24 mouse cellular contexts compared by ENCODE assay signal in genomic region chr15:83829226-83829625, GRCm38 (mm10). TPM values are rescaled to one million over a fixed set of nuclear protein-coding genes. Genes with fewer than 3 reads are reported as not detected.
DNase-seq lines count a peak whose midpoint lies in the region; ATAC-seq lines count a peak whose summit lies in the region.
"Had no signal": no experiment of that assay in that cellular context is flagged by ENCODE, and none has a peak within 500 bp of the region (broad histone marks: within the 10 kb centered on the region; RNA-seq: fewer than 3 reads in every experiment).

No protein-coding gene starts in this region.

- no peak overlapping the region for H3K4me3 ChIP-seq in hindbrain, embryonic 15.5 days
- no peak overlapping the region for H3K4me3 ChIP-seq in hindbrain, embryonic 14.5 days (replicated peaks; ENCODE audit: low read length)
- H3K4me3 ChIP-seq in neural tube, embryonic 13.5 days, result no peak overlapping the region
- H3K4me3 ChIP-seq in forebrain, embryonic 14.5 days (ENCODE audit: low read depth, low read length), result no peak overlapping the region
- H3K4me3 ChIP-seq in neural tube, embryonic 15.5 days (replicated peaks), result no peak overlapping the region
- H3K4me3 ChIP-seq: heart, embryonic 12.5 days; megakaryocyte, embryonic 14.5 days; midbrain, embryonic 13.5 days had no signal

- H3K4me2 ChIP-seq in hindbrain, embryonic 15.5 days, result no peak overlapping the region
- H3K4me2 ChIP-seq in hindbrain, embryonic 14.5 days (replicated peaks), result no peak overlapping the region
- no peak overlapping the region for H3K4me2 ChIP-seq in neural tube, embryonic 13.5 days
- H3K4me2 ChIP-seq in forebrain, embryonic 14.5 days (ENCODE audit: low read length), result no peak overlapping the region
- no peak overlapping the region for H3K4me2 ChIP-seq in neural tube, embryonic 15.5 days
- H3K4me2 ChIP-seq: heart, embryonic 12.5 days; lung, embryonic 14.5 days; midbrain, embryonic 13.5 days had no signal

- no peak overlapping the region for H3K9ac ChIP-seq in hindbrain, embryonic 15.5 days
- no peak overlapping the region for H3K9ac ChIP-seq in hindbrain, embryonic 14.5 days
- 0 out of 2 replicates have a peak overlapping the region, but pooled peaks have one; percentile 17 for H3K9ac ChIP-seq in neural tube, embryonic 13.5 days
- 0 out of 2 replicates have a peak overlapping the region, but pooled peaks have one; percentile 13 for H3K9ac ChIP-seq in forebrain, embryonic 14.5 days (ENCODE audit: low read length)
- no peak overlapping the region for H3K9ac ChIP-seq in neural tube, embryonic 15.5 days (replicated peaks)
- H3K9ac ChIP-seq: heart, embryonic 12.5 days; liver, embryonic 14.5 days; lung, embryonic 14.5 days; midbrain, embryonic 13.5 days had no signal

- H3K4me1 ChIP-seq in hindbrain, embryonic 15.5 days (replicated peaks), result peaks cover 11% of the 10 kb centered on the region; the same call in 1 of the 2 replicates
- H3K4me1 ChIP-seq in hindbrain, embryonic 14.5 days (replicated peaks; ENCODE audit: control insufficient read depth, insufficient read depth, low read length), result no peaks in the 10 kb centered on the region
- peaks cover 12% of the 10 kb centered on the region for H3K4me1 ChIP-seq in neural tube, embryonic 13.5 days (replicated peaks)
- H3K4me1 ChIP-seq in forebrain, embryonic 14.5 days (ENCODE audit: control insufficient read depth, insufficient read depth, low read length), result no peaks in the 10 kb centered on the region
- H3K4me1 ChIP-seq in neural tube, embryonic 15.5 days, result peaks cover 15% of the 10 kb centered on the region
- H3K4me1 ChIP-seq: heart, embryonic 12.5 days; megakaryocyte, embryonic 14.5 days had no signal

- ATAC-seq in hindbrain, embryonic 15.5 days (ENCODE audit: low FRiP score, low read depth), result no peak
- ATAC-seq in hindbrain, embryonic 14.5 days (ENCODE audit: low FRiP score), result no peak
- peak; percentile 32; the same call in 1 of the 2 replicates for ATAC-seq in neural tube, embryonic 13.5 days (ENCODE audit: low read depth)
- peak; percentile 63; the same call in 1 of the 2 replicates for ATAC-seq in forebrain, embryonic 14.5 days
- ATAC-seq in neural tube, embryonic 15.5 days (ENCODE audit: low FRiP score), result peak; percentile 55
- ATAC-seq: intestine, postnatal 0 days; midbrain, embryonic 13.5 days had no signal

- 71% methylated on average over 13 of the region's 13 CpGs for WGBS in hindbrain, embryonic 15.5 days
- WGBS in hindbrain, embryonic 14.5 days, result 76% methylated on average over 13 of the region's 13 CpGs
- WGBS in neural tube, embryonic 13.5 days, result 56% methylated on average over 13 of the region's 13 CpGs
- WGBS in forebrain, embryonic 14.5 days, result 60% methylated on average over 13 of the region's 13 CpGs
- WGBS in neural tube, embryonic 15.5 days, result 37% methylated on average over 13 of the region's 13 CpGs

- H3K36me3 ChIP-seq in hindbrain, embryonic 15.5 days, result no peaks in the 10 kb centered on the region
- H3K36me3 ChIP-seq in hindbrain, embryonic 14.5 days (replicated peaks; ENCODE audit: control insufficient read depth, insufficient read depth), result no peaks in the 10 kb centered on the region
- H3K36me3 ChIP-seq in neural tube, embryonic 13.5 days, result no peaks in the 10 kb centered on the region
- H3K36me3 ChIP-seq in forebrain, embryonic 14.5 days (ENCODE audit: control insufficient read depth, insufficient read depth, low read length), result no peaks in the 10 kb centered on the region
- H3K36me3 ChIP-seq in neural tube, embryonic 15.5 days, result no peaks in the 10 kb centered on the region
- H3K36me3 ChIP-seq: heart, embryonic 12.5 days; midbrain, embryonic 13.5 days had no signal

- H3K9me3 ChIP-seq in hindbrain, embryonic 15.5 days, result no peaks in the 10 kb centered on the region
- H3K9me3 ChIP-seq in hindbrain, embryonic 14.5 days (ENCODE audit: control insufficient read depth, low read length), result no peaks in the 10 kb centered on the region
- H3K9me3 ChIP-seq in neural tube, embryonic 13.5 days, result 0 out of 2 replicates have a peak, but pooled peaks cover 2% of the 10 kb centered on the region
- no peaks in the 10 kb centered on the region for H3K9me3 ChIP-seq in forebrain, embryonic 14.5 days (replicated peaks; ENCODE audit: control insufficient read depth, low read length)
- no peaks in the 10 kb centered on the region for H3K9me3 ChIP-seq in neural tube, embryonic 15.5 days (replicated peaks)
- H3K9me3 ChIP-seq: heart, embryonic 12.5 days; midbrain, embryonic 13.5 days had no signal

- no peak for DNase-seq in hindbrain, embryonic 14.5 days (ENCODE audit: low spot score)
- no peak for DNase-seq in neural tube, embryonic 10.5 days (ENCODE audit: extremely low spot score, low spot score)
- DNase-seq in forebrain, embryonic 14.5 days (ENCODE audit: low spot score), result peak; percentile 67
- DNase-seq in adrenal gland, postnatal 10 days, result no peak
- DNase-seq: adrenal gland, adult 8-10 months; B cell, adult 2 months; cerebellum, adult 9-10 months; gastrocnemius, postnatal 14 days; heart, adult 18-20 months; heart, postnatal 10 days; kidney, postnatal 25 days; lung, embryonic 14.5 days; lung, postnatal 36 days; right cerebral cortex, postnatal 25 days had no signal

- no peaks in the 10 kb centered on the region for H3K27me3 ChIP-seq in hindbrain, embryonic 15.5 days
- no peaks in the 10 kb centered on the region for H3K27me3 ChIP-seq in hindbrain, embryonic 14.5 days (ENCODE audit: control insufficient read depth, insufficient read depth, low read length)
- no peaks in the 10 kb centered on the region for H3K27me3 ChIP-seq in neural tube, embryonic 13.5 days
- H3K27me3 ChIP-seq in forebrain, embryonic 14.5 days (replicated peaks; ENCODE audit: control insufficient read depth, insufficient read depth, low read length), result no peaks in the 10 kb centered on the region
- no peaks in the 10 kb centered on the region for H3K27me3 ChIP-seq in neural tube, embryonic 15.5 days (replicated peaks)
- H3K27me3 ChIP-seq: heart, embryonic 12.5 days; megakaryocyte, embryonic 14.5 days; midbrain, embryonic 13.5 days had no signal

- H3K27ac ChIP-seq in hindbrain, embryonic 15.5 days (replicated peaks), result peak overlapping the region; percentile 12; the same call in 1 of the 2 replicates
- no peak overlapping the region for H3K27ac ChIP-seq in hindbrain, embryonic 14.5 days
- H3K27ac ChIP-seq in neural tube, embryonic 13.5 days (replicated peaks), result peak overlapping the region; percentile 57
- peak overlapping the region; percentile 65 for H3K27ac ChIP-seq in forebrain, embryonic 14.5 days (ENCODE audit: low read depth, low read length)
- H3K27ac ChIP-seq in neural tube, embryonic 15.5 days (replicated peaks), result peak overlapping the region; percentile 56
- H3K27ac ChIP-seq: liver, embryonic 14.5 days; midbrain, embryonic 13.5 days had no signal

RNA-seq across cellular contexts. Expression of gene Mpped1, which starts 50.0 kb away (rescaled TPM):
- polyA plus RNA-seq in hindbrain, embryonic 15.5 days (2015; fragmentation: Nextera tagmentation; extraction: Ambion mirVana), result 17.7 and 25.5 TPM in 2 replicates
- polyA plus RNA-seq in hindbrain, embryonic 14.5 days (2014; fragmentation: Nextera tagmentation; extraction: Ambion mirVana), result 23.5 and 23.7 TPM in 2 replicates
- 13.3 and 16.7 TPM in 2 replicates for polyA plus RNA-seq in neural tube, embryonic 13.5 days (2015; fragmentation: Nextera tagmentation; extraction: Ambion mirVana)
- polyA plus RNA-seq in forebrain, embryonic 14.5 days (2014; fragmentation: Nextera tagmentation; extraction: Ambion mirVana), result 194 and 262 TPM in 2 replicates
- 28.1 and 31.7 TPM in 2 replicates for polyA plus RNA-seq in neural tube, embryonic 15.5 days (2015; fragmentation: Nextera tagmentation; extraction: Ambion mirVana)
- total RNA-seq in adrenal gland, postnatal 10 days (2021), result under 1 TPM in 1 of 2 experiments, not detected in 1; 0.27 TPM
- total RNA-seq: gastrocnemius, postnatal 14 days; heart, adult 18-20 months; MEL; neutrophil, adult 5-6 weeks had no signal

Comparison
In these comparisons a context has a peak if more than half of its experiments do, and no peak if none do; other contexts are left out.
1. H3K9ac ChIP-seq: peak in neural tube, embryonic 13.5 days (single experiment) and forebrain, embryonic 14.5 days (single experiment); none in hindbrain, embryonic 15.5 days (single experiment), hindbrain, embryonic 14.5 days (single experiment) and neural tube, embryonic 15.5 days (single experiment).
2. ATAC-seq: peak in neural tube, embryonic 13.5 days (single experiment), forebrain, embryonic 14.5 days (single experiment) and neural tube, embryonic 15.5 days (single experiment); none in hindbrain, embryonic 15.5 days (single experiment) and hindbrain, embryonic 14.5 days (single experiment).